Mouse (Mus musculus) ES-Bruce4 (cell line): ENCODE results near the gene Tmem201.

Experiments
- CTCF ChIP-seq: IDR thresholded peaks from one replicate; pipeline ENCODE4 v1.8.1; 2011; ENCODE audit warnings: low read depth, low read length
- POLR2A ChIP-seq: IDR thresholded peaks from one replicate; pipeline ENCODE4 v1.8.1; 2011; ENCODE audit warnings: low read length; ENCODE audit not compliant: insufficient read depth

- TF ChIP-seq CTCF (no peak), POLR2A (no peak)
Observed at GRCm38 (mm10) chr4:149697506-149698196, 40.2 kb downstream of the Tmem201 start.
